Mouse (Mus musculus) limb, embryonic 10.5 days (tissue): ENCODE results near the gene Zcchc10. TPM values are rescaled to one million over a fixed set of nuclear protein-coding genes. Genes with fewer than 3 reads are reported as not detected.
"Not testable (repeated sequence)": the region's sequence is repeated elsewhere in the genome, so short reads cannot be mapped to it uniquely, and the experiment has no call there.

Source experiments
- DNase-seq: peaks from one replicate; pipeline ENCODE4 v3.0.0-alpha.2; 2017; ENCODE audit warnings: low spot score
- H3K27ac ChIP-seq: fragments of 300-500 bp; sonication (generic); 2 replicates; pipeline ENCODE4 v1.5.1; 2016; ENCODE audit warnings: mild to moderate bottlenecking
- H3K27me3 ChIP-seq: fragments of 300-500 bp; sonication (generic); 2 replicates; pipeline ENCODE4 v1.6.1; 2016; ENCODE audit warnings: low read depth, mild to moderate bottlenecking; ENCODE audit not compliant: poor library complexity, severe bottlenecking
- H3K36me3 ChIP-seq: fragments of 300-500 bp; sonication (generic); 2 replicates; pipeline ENCODE4 v1.6.1; 2016; ENCODE audit warnings: mild to moderate bottlenecking, moderate library complexity
- H3K4me1 ChIP-seq: fragments of 300-500 bp; sonication (generic); 2 replicates; pipeline ENCODE4 v1.6.1; 2016
- H3K4me3 ChIP-seq: fragments of 300-500 bp; sonication (generic); 2 replicates; pipeline ENCODE4 v1.5.1; 2016; ENCODE audit warnings: mild to moderate bottlenecking, moderate library complexity
- H3K9me3 ChIP-seq: fragments of 300-500 bp; sonication (generic); replicated peaks from 2 replicates; pipeline ENCODE4 v1.6.1; 2016; ENCODE audit warnings: mild to moderate bottlenecking
- WGBS: fragments of 180-500 bp; shearing (Covaris S2); methylation state at CpG from one replicate; pipeline ENCODE4 v1.1.7; 2016; 5-methylcytosine and 5-hydroxymethylcytosine counted together
- polyA plus RNA-seq: library from polyadenylated mRNA; unstranded; fragments of >200 nt; fragmentation: Nextera tagmentation; extraction: Ambion mirVana; gene quantifications from 2 replicates; pipeline ENCODE4 v1.2.1, GENCODE M21; 2016

Gene Zcchc10
- polyA plus RNA-seq, 1 experiment from 2014 or later = 23.0 TPM

GRCm38 (mm10) chr11:53304044-53304840, 20.2 kb upstream of the Zcchc10 start:
- H3K36me3 ChIP-seq = no peaks in the 10 kb centered on the region
- WGBS = 90% methylated on average over 14 of the region's 14 CpGs

GRCm38 (mm10) chr11:53306965-53307364, 17.5 kb upstream of the Zcchc10 start:
- H3K27me3 ChIP-seq = no peaks in the 10 kb centered on the region
- H3K9me3 ChIP-seq = no peaks in the 10 kb centered on the region
- H3K36me3 ChIP-seq = no peaks in the 10 kb centered on the region
- 95% methylated on average over 2 of the region's 2 CpGs for WGBS
- DNase-seq = no peak
- no peak overlapping the region for H3K27ac ChIP-seq
- no peak overlapping the region for H3K4me3 ChIP-seq
- no peaks in the 10 kb centered on the region for H3K4me1 ChIP-seq

More at GRCm38 (mm10) chr11:53304044-53304840, 20.2 kb upstream of the Zcchc10 start:
- Histone ChIP-seq H3K9me3 (no peaks in the 10 kb centered on the region), H3K4me3 (no peak overlapping the region), H3K27ac (no peak overlapping the region), H3K4me1 (peaks cover 8% of the 10 kb centered on the region), H3K27me3 (no peaks in the 10 kb centered on the region)
- DNase-seq = no peak

GRCm38 (mm10) chr11:53307558-53308065, 16.9 kb upstream of the Zcchc10 start:
- no peak overlapping the region for H3K27ac ChIP-seq
- 79% methylated on average over 10 of the region's 10 CpGs for WGBS
- no peak for DNase-seq

GRCm38 (mm10) chr11:53308251-53308864, 16.1 kb upstream of the Zcchc10 start:
- Histone ChIP-seq H3K27ac (no peak overlapping the region), H3K4me1 (no peaks in the 10 kb centered on the region), H3K4me3 (no peak overlapping the region), H3K27me3 (no peaks in the 10 kb centered on the region), H3K36me3 (no peaks in the 10 kb centered on the region), H3K9me3 (no peaks in the 10 kb centered on the region)
- DNase-seq = no peak

More at GRCm38 (mm10) chr11:53307558-53308065, 16.9 kb upstream of the Zcchc10 start:
- H3K4me1 ChIP-seq = no peaks in the 10 kb centered on the region
- no peak overlapping the region for H3K4me3 ChIP-seq
- H3K36me3 ChIP-seq = no peaks in the 10 kb centered on the region
- no peaks in the 10 kb centered on the region for H3K9me3 ChIP-seq
- H3K27me3 ChIP-seq = no peaks in the 10 kb centered on the region

GRCm38 (mm10) chr11:53308884-53309310, 15.6 kb upstream of the Zcchc10 start:
- H3K4me1 ChIP-seq = no peaks in the 10 kb centered on the region
- no peaks in the 10 kb centered on the region for H3K27me3 ChIP-seq
- no peak overlapping the region for H3K27ac ChIP-seq
- no peaks in the 10 kb centered on the region for H3K9me3 ChIP-seq
- no peak for DNase-seq
- WGBS = 66% methylated on average over 2 of the region's 2 CpGs
- H3K4me3 ChIP-seq = no peak overlapping the region
- H3K36me3 ChIP-seq = no peaks in the 10 kb centered on the region

GRCm38 (mm10) chr11:53311385-53311784, 13.1 kb upstream of the Zcchc10 start:
- no peak for DNase-seq
- no peaks in the 10 kb centered on the region for H3K9me3 ChIP-seq
- H3K36me3 ChIP-seq = no peaks in the 10 kb centered on the region
- H3K27ac ChIP-seq = no peak overlapping the region
- no peaks in the 10 kb centered on the region for H3K4me1 ChIP-seq
- 43% methylated on average over 1 of the region's 1 CpGs for WGBS
- H3K4me3 ChIP-seq = no peak overlapping the region
- no peaks in the 10 kb centered on the region for H3K27me3 ChIP-seq

- H3K27ac ChIP-seq, H3K27me3 ChIP-seq, DNase-seq, H3K4me3 ChIP-seq, H3K9me3 ChIP-seq, H3K36me3 ChIP-seq, H3K4me1 ChIP-seq: not testable (repeated sequence)
- WGBS = 85% methylated on average over 1 of the region's 1 CpGs
Observed at GRCm38 (mm10) chr11:53312823-53313222, 11.7 kb upstream of the Zcchc10 start.

GRCm38 (mm10) chr11:53314770-53315173, 9.7 kb upstream of the Zcchc10 start:
- no peak overlapping the region for H3K27ac ChIP-seq
- 16% methylated on average over 1 of the region's 1 CpGs for WGBS
- H3K4me3 ChIP-seq = no peak overlapping the region
- no peaks in the 10 kb centered on the region for H3K27me3 ChIP-seq
- DNase-seq = no peak
- H3K9me3 ChIP-seq = no peaks in the 10 kb centered on the region
- H3K36me3 ChIP-seq = no peaks in the 10 kb centered on the region
- H3K4me1 ChIP-seq = peaks cover 11% of the 10 kb centered on the region; the same call in 1 of the 2 replicates

- H3K27ac ChIP-seq = no peak overlapping the region
- peaks cover 11% of the 10 kb centered on the region; the same call in 1 of the 2 replicates for H3K4me1 ChIP-seq
- no peaks in the 10 kb centered on the region for H3K36me3 ChIP-seq
- H3K4me3 ChIP-seq = no peak overlapping the region
- no peak for DNase-seq
- no peaks in the 10 kb centered on the region for H3K9me3 ChIP-seq
- 49% methylated on average over 6 of the region's 6 CpGs for WGBS
- H3K27me3 ChIP-seq = no peaks in the 10 kb centered on the region
Observed at GRCm38 (mm10) chr11:53316996-53317395, 7.5 kb upstream of the Zcchc10 start.

- no peaks in the 10 kb centered on the region for H3K36me3 ChIP-seq
- no peak overlapping the region for H3K27ac ChIP-seq
- H3K27me3 ChIP-seq = no peaks in the 10 kb centered on the region
- DNase-seq = no peak
- peaks cover 11% of the 10 kb centered on the region; the same call in 1 of the 2 replicates for H3K4me1 ChIP-seq
- 65% methylated on average over 7 of the region's 7 CpGs for WGBS
- H3K4me3 ChIP-seq = no peak overlapping the region
- H3K9me3 ChIP-seq = no peaks in the 10 kb centered on the region
Observed at GRCm38 (mm10) chr11:53318041-53318440, 6.4 kb upstream of the Zcchc10 start.

GRCm38 (mm10) chr11:53318568-53318967, 5.9 kb upstream of the Zcchc10 start:
- not testable (repeated sequence) for DNase-seq, H3K27me3 ChIP-seq, H3K4me3 ChIP-seq, H3K27ac ChIP-seq, H3K9me3 ChIP-seq, H3K36me3 ChIP-seq
- 90% methylated on average over 3 of the region's 3 CpGs for WGBS
- peaks cover 11% of the 10 kb centered on the region; the same call in 1 of the 2 replicates for H3K4me1 ChIP-seq

- H3K27me3 ChIP-seq, DNase-seq, H3K4me3 ChIP-seq, H3K9me3 ChIP-seq, H3K36me3 ChIP-seq, H3K27ac ChIP-seq: not testable (repeated sequence)
- WGBS = 96% methylated on average over 13 of the region's 13 CpGs
- peaks cover 11% of the 10 kb centered on the region; the same call in 1 of the 2 replicates for H3K4me1 ChIP-seq
Observed at GRCm38 (mm10) chr11:53319867-53320266, 4.6 kb upstream of the Zcchc10 start.

GRCm38 (mm10) chr11:53330325-53330724, 5.8 kb downstream of the Zcchc10 start:
- Histone ChIP-seq H3K36me3 (peaks cover 73% of the 10 kb centered on the region), H3K27me3 (no peaks in the 10 kb centered on the region), H3K4me1 (peaks cover 6% of the 10 kb centered on the region), H3K27ac (no peak overlapping the region), H3K9me3 (no peaks in the 10 kb centered on the region), H3K4me3 (no peak overlapping the region)
- no peak for DNase-seq
- 90% methylated on average over 7 of the region's 7 CpGs for WGBS
